Mouse (Mus musculus) fibroblast of lung, adult 2 months (primary cell): ENCODE results near the gene Fat3.

Experiments
- DNase-seq: peaks from one replicate; pipeline ENCODE4 v3.0.0-alpha.2; 2011; ENCODE audit warnings: low read depth

The Fat3 gene

GRCm38 (mm10) chr9:16028394-16028911, 472.6 kb downstream of the Fat3 start:
- no peak for DNase-seq

DNA sequence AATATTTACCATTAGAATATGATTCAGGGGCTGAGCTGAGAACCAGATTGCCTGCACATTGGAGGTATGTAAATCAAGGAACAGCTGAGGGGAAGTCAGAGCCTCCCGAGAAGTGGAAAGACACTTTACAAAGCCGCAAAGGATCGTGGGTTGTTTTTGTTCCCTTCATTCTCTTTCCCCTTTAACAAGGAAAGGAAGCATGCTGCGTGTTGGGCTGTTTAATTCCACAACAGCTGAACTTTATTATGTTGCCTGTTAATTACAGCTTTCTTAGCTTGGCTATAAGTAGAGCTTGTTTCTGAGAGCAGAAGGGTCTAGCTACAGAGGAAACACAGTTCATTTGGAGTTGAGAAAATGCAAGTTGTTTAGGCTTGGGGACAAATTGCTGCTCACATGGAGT, 475.0 kb downstream of the Fat3 start:
- DNase-seq = no peak

DNA sequence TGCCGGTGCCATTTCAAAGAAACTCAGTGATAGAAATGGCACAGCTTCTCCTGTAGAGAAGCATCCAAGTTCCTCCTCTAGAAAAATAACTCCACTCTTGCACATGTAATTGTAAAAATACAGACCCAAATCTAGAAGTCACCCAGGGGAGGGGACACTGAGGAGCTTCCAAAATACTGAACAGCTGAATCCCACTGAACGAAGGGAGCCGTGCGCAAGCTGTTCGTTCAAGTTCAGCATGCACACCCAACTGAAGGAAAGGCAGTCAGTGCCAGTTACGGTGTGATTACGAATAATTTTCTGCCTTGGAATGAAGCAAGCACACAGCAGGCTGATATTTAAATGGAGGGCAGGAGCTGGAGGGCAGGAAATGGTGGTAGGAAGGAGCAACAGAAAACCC, 476.4 kb downstream of the Fat3 start:
- no peak for DNase-seq

DNA sequence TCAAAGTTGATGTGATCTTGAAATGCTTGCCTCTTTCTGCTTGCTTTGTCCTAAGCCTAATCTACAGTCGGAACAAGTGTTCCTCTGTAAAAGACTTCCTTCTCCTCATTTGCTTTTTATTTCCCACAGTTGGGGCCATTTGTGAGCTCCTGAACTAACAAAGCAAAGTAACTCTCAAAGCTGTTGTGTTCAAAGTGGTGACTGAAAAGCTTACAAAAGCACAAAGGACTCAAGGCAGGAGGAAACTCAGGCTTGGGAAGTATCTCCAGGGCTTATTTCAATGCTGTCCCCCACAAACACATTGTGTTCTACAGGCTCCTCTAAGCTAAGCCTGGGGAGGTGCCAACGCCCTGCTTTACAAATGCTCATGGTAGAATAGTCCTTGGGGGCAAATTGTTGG, 487.0 kb downstream of the Fat3 start:
- no peak for DNase-seq

- DNase-seq = no peak
Observed at GRCm38 (mm10) chr9:16011382-16011781, 489.7 kb downstream of the Fat3 start.

DNA sequence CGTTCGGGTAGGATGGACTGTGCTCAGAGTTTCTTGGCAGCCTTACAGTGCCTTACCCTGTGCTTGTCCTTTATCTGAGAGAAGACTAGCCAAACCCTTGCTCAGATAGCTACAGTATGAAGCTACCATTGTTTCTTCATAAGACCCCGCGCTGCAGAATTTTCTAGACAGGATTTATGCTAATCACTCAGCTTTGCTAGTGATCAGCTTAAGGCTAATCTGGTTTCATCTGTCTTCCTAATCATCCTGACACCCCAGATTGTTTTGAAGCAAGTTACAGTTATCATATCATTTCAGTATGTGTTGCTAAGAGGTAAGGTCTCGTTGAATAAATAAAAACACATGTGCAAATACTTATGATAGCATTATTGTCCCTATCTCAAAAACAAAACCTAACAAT, 493.6 kb downstream of the Fat3 start:
- DNase-seq = no peak

GRCm38 (mm10) chr9:16002991-16003390, 498.1 kb downstream of the Fat3 start:
- DNase-seq = no peak

DNA sequence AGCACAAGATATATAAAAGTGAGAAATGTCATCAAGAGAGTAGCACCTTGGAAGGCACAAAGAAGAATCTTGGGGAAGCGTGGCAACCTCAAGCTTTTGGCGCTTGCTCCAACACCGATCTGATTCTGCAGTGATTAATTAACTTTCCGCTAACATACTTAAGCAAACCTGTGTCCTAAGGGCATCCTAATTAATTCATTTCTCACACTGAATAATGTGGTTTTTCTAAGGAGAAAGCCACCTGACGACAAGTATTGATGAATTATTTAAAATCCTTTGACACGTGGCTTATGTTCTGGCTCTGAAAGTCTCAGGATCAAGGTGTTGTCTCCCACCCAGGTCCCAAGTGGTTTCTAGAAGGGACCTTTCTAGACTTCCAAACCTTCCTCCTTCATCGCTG, 506.3 kb downstream of the Fat3 start:
- DNase-seq = no peak

DNA sequence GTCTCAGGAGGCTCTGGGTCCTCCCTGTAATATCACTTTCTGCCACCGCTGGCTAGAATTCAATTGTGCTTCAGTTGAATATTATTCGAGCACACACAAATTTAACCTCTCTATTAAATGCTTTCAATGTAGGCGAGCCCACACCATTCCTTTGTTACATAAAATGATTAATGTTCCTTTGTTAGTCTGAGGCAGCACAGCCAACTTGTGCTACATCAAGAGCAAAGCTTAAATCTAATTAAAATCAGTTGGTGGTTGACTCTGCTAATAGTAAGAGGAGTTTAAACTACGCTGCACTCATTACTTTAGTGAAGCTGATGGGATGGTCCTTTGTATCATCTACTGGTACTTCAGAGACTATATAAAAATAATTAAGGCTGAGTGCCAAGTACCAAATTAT, 506.9 kb downstream of the Fat3 start:
- DNase-seq = no peak

DNA sequence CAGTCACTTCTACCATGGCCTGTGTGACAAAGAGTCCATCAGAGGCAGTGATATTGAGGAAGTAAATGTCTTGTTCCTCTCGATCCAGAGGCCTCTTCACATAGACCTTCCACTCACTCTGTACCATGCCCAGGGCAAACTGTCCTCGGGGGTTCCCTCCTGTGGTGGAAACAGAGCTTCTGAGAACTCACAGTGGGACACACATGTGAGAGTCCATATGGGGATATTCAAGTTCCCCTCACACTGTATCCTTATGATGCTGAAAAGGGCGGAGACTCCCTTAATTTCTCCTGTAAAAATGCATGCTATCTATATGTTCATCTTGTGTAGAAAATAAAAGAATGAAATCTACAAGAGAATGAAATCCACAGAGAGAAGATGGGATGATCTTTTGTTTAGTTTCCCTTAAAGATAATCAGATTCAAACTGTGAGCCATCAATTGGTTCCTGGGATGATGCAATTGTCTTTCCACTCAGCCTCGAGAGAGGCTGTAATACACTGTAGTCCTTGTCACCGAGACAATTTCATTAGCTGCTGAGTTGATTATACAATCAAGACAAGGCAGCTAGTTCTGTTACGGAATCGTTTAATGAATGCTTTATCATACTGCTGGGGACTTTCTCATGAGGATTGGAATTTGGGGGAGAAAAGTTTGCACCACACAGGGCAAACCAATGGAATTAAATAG, 508.8 kb downstream of the Fat3 start:
- DNase-seq = no peak

DNA sequence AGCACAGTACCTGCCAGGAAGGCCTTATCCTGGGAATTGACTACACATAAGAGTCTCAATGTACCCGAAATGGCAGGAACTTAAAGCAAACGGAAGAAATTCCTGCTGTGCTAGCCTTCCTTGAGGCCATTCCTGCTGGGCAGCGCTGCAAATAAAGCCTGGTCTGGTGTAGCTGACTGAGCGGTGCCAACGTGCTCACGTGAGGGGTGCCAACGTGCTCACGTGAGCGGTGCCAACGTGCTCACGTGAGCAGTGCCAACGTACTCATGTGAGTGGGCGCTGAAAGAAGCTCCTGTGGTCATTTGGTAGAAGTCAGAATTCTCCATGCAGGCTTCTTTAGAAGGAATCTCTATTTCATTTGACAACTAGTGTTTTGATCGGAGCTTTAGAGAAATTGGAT, 522.8 kb downstream of the Fat3 start:
- no peak for DNase-seq

DNA sequence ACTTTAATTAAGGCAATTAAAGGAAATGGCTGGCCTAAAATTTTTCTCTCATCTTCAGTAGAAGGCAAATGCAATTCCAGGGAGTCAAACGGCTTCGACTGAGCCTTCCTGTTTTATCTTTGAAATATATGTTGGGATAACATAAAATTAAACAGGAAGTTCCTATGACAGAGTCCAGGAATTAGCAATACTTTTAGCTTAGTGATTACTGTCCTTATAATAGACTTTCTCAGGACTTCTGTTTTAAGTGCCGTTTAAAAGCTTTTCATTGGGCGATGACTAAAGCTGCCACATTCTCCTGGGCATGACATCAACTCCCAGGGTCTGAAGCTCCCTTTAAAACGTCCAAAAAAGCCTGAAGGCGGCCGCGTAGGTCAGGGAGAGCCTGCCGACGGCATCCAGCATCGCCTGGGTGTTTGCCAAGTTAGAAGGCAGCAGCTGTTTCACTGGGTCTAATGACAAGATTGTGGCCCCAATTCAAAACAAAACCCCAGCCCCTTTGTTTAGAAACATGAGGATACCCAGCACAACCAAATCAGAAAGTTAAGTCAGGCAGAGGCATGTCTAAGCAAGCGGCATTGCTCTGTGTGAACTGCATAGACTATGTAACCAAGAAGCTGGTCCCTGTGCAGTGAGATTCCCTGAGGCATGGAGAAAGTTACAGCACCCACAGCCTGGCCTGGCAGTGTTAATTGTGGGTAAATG, 524.0 kb downstream of the Fat3 start:
- DNase-seq = no peak

DNA sequence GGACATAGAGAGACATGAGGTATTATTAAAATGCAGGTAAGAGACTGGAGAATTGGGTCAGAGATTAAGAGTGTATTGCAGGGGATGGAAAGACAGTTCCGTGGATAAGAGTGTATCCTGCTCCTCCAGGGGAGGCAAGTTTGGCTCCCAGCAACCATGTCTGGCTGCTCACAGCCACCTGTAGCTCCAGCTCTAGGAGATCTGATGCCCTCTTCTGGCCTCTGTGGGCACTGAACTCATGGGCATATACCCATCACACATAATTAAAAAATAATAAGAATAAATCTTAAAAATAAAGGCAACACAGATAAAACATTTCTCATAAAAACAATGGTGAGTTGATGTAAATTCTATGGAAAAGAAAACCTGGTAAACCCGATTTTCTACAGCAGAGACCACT, 525.1 kb downstream of the Fat3 start:
- no peak for DNase-seq

GRCm38 (mm10) chr9:15972201-15972600, 528.9 kb downstream of the Fat3 start:
- no peak for DNase-seq

GRCm38 (mm10) chr9:15971393-15971792, 529.7 kb downstream of the Fat3 start:
- no peak for DNase-seq

DNA sequence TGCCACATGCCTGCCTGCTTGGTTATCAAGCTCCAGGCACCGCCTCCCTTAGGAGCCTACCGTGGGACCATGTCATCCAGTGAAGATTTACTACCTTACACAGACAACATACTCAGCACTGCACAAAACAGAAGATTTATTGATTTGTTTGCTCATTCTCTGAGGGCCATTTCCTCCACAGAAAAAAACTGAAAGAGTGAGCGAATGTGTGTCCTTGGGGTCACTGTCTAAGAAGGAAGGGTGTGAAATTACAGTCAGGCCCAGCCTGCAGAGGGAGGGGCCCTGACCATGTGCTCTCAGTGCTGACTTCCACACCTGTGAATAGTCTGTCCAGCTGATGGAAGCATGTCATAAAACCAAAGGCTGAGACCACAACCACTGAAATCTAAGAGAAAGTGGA, 536.9 kb downstream of the Fat3 start:
- no peak for DNase-seq

GRCm38 (mm10) chr9:15962886-15963285, 538.2 kb downstream of the Fat3 start:
- no peak for DNase-seq

- DNase-seq = no peak
Observed at GRCm38 (mm10) chr9:15958224-15958787, 542.8 kb downstream of the Fat3 start.

DNA sequence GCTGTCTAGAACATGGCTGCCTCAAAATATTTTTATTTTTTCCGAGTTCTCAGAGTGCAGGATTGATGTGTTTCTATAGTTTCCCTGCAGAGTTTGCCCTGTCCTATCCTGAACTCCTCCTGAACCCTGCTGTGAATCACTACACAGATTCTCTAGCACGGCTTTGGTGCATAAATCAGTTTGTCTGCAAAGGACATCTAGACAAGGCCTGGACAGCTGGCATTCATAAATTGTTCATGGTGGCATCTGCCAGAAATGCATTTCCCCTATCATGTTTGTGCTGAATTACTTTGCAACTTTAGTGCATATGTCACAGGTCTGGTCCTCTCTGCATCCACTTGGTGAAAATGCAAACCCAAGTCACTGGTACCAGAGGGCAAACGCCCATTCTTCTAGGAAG, 543.3 kb downstream of the Fat3 start:
- DNase-seq = no peak

GRCm38 (mm10) chr9:15955147-15955782, 545.8 kb downstream of the Fat3 start:
- DNase-seq = no peak

DNA sequence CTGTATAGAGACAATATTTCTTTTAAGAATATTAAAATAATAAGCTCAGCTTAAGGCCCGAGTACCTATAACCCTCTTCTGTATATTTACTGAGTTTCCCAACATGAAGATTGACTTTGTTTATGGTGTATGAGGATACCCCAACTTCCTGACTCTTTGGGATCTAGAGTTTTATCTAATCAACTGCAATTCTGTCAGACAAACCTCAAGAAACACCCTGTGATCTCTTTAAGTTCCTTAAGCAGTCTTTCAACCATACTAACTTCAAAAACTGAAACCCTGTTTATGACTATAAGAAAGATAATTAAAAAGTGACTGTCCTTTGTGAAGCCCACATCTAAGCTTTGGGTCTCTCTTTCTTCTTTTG, 546.8 kb downstream of the Fat3 start:
- DNase-seq = no peak

DNA sequence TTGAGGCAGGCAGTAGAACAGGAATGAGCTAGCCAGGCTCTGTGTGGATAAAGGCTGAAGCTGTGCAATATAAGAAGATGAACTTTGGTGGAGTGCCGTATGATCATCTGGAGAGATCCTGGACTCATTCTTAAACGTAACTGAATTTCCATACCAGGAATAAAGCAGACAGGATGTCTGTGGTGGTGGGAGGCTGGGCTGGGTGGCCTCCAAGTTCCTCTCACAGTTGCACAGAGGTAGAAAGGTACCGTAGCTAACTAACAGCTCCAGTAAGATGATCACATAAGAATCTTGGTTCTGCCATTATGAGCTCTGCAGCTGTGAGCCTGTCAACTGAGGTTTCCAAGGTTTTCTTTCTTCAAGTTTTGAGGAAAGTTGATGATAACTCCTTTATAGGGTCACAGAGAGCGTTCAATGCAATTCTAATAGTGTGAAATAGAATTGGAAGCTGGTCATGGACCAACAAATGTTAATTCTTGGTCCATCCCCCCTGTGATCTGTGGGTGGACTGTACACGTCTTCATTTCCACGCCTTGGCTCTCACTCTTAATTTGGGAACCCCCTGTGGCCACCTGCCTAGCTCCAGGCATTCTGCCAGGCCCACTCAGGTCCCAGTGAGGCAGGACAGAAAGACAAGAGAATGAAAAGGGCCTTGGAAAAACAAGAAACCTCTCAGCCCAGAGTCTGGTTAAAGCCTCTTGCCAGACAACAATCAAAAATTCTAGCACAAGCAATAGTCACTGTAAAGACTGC, 547.3 kb downstream of the Fat3 start:
- no peak for DNase-seq
